Mouse (Mus musculus): ENCODE results near the gene Mroh3. TPM values are rescaled to one million over a fixed set of nuclear protein-coding genes. Genes with fewer than 3 reads are reported as not detected.
A peak's percentile ranks its signal among the peaks of the same experiment; 100 is the strongest.

Mroh3 gene
- total RNA-seq, 1 experiment: 0.22 TPM

DNA sequence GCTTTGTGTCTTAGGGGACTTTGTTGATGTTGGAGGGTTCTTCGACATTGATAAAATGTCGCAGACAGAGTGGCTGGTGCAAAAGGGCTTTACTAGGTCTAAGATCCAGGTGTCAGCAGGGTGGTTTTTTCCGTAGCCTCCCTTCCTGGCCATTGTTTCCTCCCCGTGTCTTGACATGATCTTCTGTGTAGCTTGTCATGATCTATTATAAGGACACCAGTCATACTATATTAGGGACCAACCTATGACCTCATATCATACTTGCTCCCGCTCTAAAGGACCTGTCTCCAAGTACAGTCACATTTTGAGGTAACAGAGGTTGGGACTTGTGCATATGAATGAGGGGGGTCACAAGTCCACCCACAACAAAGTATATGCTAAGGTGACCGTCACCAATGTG, 51.7 kb downstream of the Mroh3 start:
- no peak overlapping the region for H3K27ac ChIP-seq (ENCODE audit: insufficient read depth, low read depth, low read length, poor library complexity, severe bottlenecking)

DNA sequence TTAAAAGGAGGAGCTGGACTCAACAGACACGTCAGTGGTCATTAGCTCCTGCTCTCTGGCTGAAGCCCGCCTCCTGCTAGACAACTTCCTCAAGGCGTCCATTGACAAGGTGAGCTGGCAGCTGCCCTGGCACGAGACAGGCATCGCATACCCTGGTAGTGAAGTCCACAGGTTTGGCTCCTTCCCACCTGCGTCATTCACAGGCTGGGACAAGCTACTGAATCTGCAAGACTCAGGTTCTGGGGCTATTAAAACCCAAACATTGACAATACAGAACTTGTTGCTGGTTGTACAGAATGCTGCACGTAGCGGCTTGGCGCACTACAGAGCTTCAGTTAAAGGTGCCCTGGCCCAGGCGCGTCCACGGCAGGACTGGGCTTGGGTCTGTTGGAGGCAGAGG, 52.3 kb downstream of the Mroh3 start:
- in situ Hi-C loops (cut with MboI; ENCODE audit: low sequenced_read_pairs in 2 of 2, unreplicated experiment in 2 of 2): no loop called here
- Histone ChIP-seq H3K4me3 (ENCODE audit: insufficient read depth in 1 of 2, low read depth in 1 of 2, low read length in 2 of 2, poor library complexity in 1 of 2, severe bottlenecking in 1 of 2) (no peak overlapping the region), H3K27ac (ENCODE audit: insufficient read depth, low read depth, low read length, poor library complexity, severe bottlenecking) (no peak overlapping the region), H3K4me1 (ENCODE audit: control insufficient read depth in 2 of 2, insufficient read depth in 2 of 2, low read length in 2 of 2, poor library complexity in 1 of 2) (peaks cover 0 to 3% of the 10 kb centered on the region in 2 experiments; a peak in 1 of 4 replicates), H3K9ac (ENCODE audit: insufficient read depth, low read depth, low read length, poor library complexity, severe bottlenecking) (no peak overlapping the region), H3K9me3 (ENCODE audit: control insufficient read depth, insufficient read depth, low read depth, low read length) (no peaks in the 10 kb centered on the region), H3K36me3 (ENCODE audit: control insufficient read depth, insufficient read depth, low read length, poor library complexity, severe bottlenecking) (peaks cover 3% of the 10 kb centered on the region; the same call in 1 of the 2 replicates)
- no peak for DNase-seq (ENCODE audit: low read depth, low spot score)
- no peak for TF ChIP-seq ZC3H11A (IDR thresholded peaks at IDR 0.05; ENCODE audit: borderline replicate concordance, low read depth, low read length)
- no peak for TF ChIP-seq MAFK (IDR thresholded peaks at IDR 0.05; ENCODE audit: insufficient read depth, low read depth, low read length)
- no peak for TF ChIP-seq HCFC1 (IDR thresholded peaks at IDR 0.05; ENCODE audit: borderline replicate concordance, insufficient read depth, low read length)

More for the DNA sequence above, 51.7 kb downstream of the Mroh3 start:
- Histone ChIP-seq H3K4me3 (ENCODE audit: insufficient read depth in 1 of 2, low read depth in 1 of 2, low read length in 2 of 2, poor library complexity in 1 of 2, severe bottlenecking in 1 of 2) (no peak overlapping the region), H3K9ac (ENCODE audit: insufficient read depth, low read depth, low read length, poor library complexity, severe bottlenecking) (no peak overlapping the region), H3K4me1 (ENCODE audit: control insufficient read depth in 2 of 2, insufficient read depth in 2 of 2, low read length in 2 of 2, poor library complexity in 1 of 2) (peaks cover 0 to 5% of the 10 kb centered on the region in 2 experiments; a peak in 1 of 4 replicates), H3K9me3 (ENCODE audit: control insufficient read depth, insufficient read depth, low read depth, low read length) (no peaks in the 10 kb centered on the region), H3K36me3 (ENCODE audit: control insufficient read depth, insufficient read depth, low read length, poor library complexity, severe bottlenecking) (peaks cover 3% of the 10 kb centered on the region; the same call in 1 of the 2 replicates)
- in situ Hi-C loops (cut with MboI; ENCODE audit: low sequenced_read_pairs in 2 of 2, unreplicated experiment in 2 of 2): no loop called here
- DNase-seq (ENCODE audit: low read depth, low spot score): no peak
- TF ChIP-seq ZC3H11A (IDR thresholded peaks at IDR 0.05; ENCODE audit: borderline replicate concordance, low read depth, low read length) (no peak), CHD2 (IDR thresholded peaks at IDR 0.05; ENCODE audit: low read depth, low read length) (no peak), ZNF384 (IDR thresholded peaks at IDR 0.05; ENCODE audit: low read depth, low read length) (no peak), MAFK (IDR thresholded peaks at IDR 0.05; ENCODE audit: insufficient read depth, low read depth, low read length) (no peak), HCFC1 (IDR thresholded peaks at IDR 0.05; ENCODE audit: borderline replicate concordance, insufficient read depth, low read length) (no peak)

- in situ Hi-C loops (cut with MboI; ENCODE audit: low sequenced_read_pairs in 2 of 2, unreplicated experiment in 2 of 2): no loop called here
- peak overlapping the region; percentile 45 to 61 for H3K4me3 ChIP-seq (ENCODE audit: insufficient read depth in 1 of 2, low read depth in 1 of 2, low read length in 2 of 2, poor library complexity in 1 of 2, severe bottlenecking in 1 of 2)
- no peak for TF ChIP-seq HCFC1 (IDR thresholded peaks at IDR 0.05; ENCODE audit: borderline replicate concordance, insufficient read depth, low read length)
- no peak for TF ChIP-seq CHD2 (IDR thresholded peaks at IDR 0.05; ENCODE audit: low read depth, low read length)
- TF ChIP-seq MAFK (IDR thresholded peaks at IDR 0.05; ENCODE audit: insufficient read depth, low read depth, low read length): no peak
- no peak for TF ChIP-seq ZC3H11A (IDR thresholded peaks at IDR 0.05; ENCODE audit: borderline replicate concordance, low read depth, low read length)
- no peak for TF ChIP-seq ZNF384 (IDR thresholded peaks at IDR 0.05; ENCODE audit: low read depth, low read length)
- peak overlapping the region; percentile 49; the same call in 1 of the 2 replicates for H3K9ac ChIP-seq (ENCODE audit: insufficient read depth, low read depth, low read length, poor library complexity, severe bottlenecking)
- peaks cover 3% of the 10 kb centered on the region; the same call in 1 of the 2 replicates for H3K36me3 ChIP-seq (ENCODE audit: control insufficient read depth, insufficient read depth, low read length, poor library complexity, severe bottlenecking)
- H3K4me1 ChIP-seq (ENCODE audit: control insufficient read depth in 2 of 2, insufficient read depth in 2 of 2, low read length in 2 of 2, poor library complexity in 1 of 2): peaks cover 0 to 3% of the 10 kb centered on the region in 2 experiments; a peak in 1 of 4 replicates
- H3K27ac ChIP-seq (ENCODE audit: insufficient read depth, low read depth, low read length, poor library complexity, severe bottlenecking): no peak overlapping the region
- no peaks in the 10 kb centered on the region for H3K9me3 ChIP-seq (ENCODE audit: control insufficient read depth, insufficient read depth, low read depth, low read length)
- DNase-seq (ENCODE audit: low read depth, low spot score): peak; percentile 69
Observed at GRCm38 (mm10) chr1:136159830-136160229, 52.8 kb downstream of the Mroh3 start.

GRCm38 (mm10) chr1:136156951-136157350, 55.7 kb downstream of the Mroh3 start:
- TF ChIP-seq HCFC1 (IDR thresholded peaks at IDR 0.05; ENCODE audit: borderline replicate concordance, insufficient read depth, low read length) (no peak), ZC3H11A (IDR thresholded peaks at IDR 0.05; ENCODE audit: borderline replicate concordance, low read depth, low read length) (no peak), CHD2 (IDR thresholded peaks at IDR 0.05; ENCODE audit: low read depth, low read length) (no peak), MAFK (IDR thresholded peaks at IDR 0.05; ENCODE audit: insufficient read depth, low read depth, low read length) (no peak), ZNF384 (IDR thresholded peaks at IDR 0.05; ENCODE audit: low read depth, low read length) (no peak)
- DNase-seq (ENCODE audit: low read depth, low spot score): no peak
- no peak overlapping the region for H3K27ac ChIP-seq (ENCODE audit: insufficient read depth, low read depth, low read length, poor library complexity, severe bottlenecking)
- in situ Hi-C loops (cut with MboI; ENCODE audit: low sequenced_read_pairs in 2 of 2, unreplicated experiment in 2 of 2): no loop called here
- no peaks in the 10 kb centered on the region for H3K9me3 ChIP-seq (ENCODE audit: control insufficient read depth, insufficient read depth, low read depth, low read length)
- H3K36me3 ChIP-seq (ENCODE audit: control insufficient read depth, insufficient read depth, low read length, poor library complexity, severe bottlenecking): peaks cover 3% of the 10 kb centered on the region; the same call in 1 of the 2 replicates
- H3K4me3 ChIP-seq (ENCODE audit: insufficient read depth in 1 of 2, low read depth in 1 of 2, low read length in 2 of 2, poor library complexity in 1 of 2, severe bottlenecking in 1 of 2): no peak overlapping the region
- H3K4me1 ChIP-seq (ENCODE audit: control insufficient read depth in 2 of 2, insufficient read depth in 2 of 2, low read length in 2 of 2, poor library complexity in 1 of 2): peaks cover 0 to 3% of the 10 kb centered on the region in 2 experiments; a peak in 1 of 4 replicates
- H3K9ac ChIP-seq (ENCODE audit: insufficient read depth, low read depth, low read length, poor library complexity, severe bottlenecking): no peak overlapping the region
